Comparison of ENCODE assay signal across 14 mouse cellular contexts in the genomic region with DNA sequence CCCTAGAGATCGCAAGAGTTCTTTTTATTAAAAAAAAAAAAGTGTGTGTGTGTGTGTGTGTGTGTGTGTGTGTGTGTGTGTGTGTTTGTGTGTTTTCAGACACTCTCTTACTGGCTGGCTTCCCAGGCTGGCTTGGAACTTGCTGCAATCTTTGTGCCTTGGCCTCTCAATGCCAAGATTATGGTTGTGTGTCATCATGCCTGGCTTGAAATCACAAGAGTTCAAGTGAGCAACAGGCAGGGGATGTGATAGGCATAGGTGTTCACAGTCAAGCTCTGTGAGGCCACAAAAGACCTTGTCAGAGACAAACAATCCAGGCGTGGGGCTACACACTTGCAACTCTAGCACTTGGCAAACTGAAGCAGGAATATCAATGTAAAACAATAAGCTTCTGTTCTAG. TPM values are rescaled to one million over a fixed set of nuclear protein-coding genes. Genes with fewer than 3 reads are reported as not detected.
DNase-seq lines count a peak whose midpoint lies in the region; ATAC-seq lines count a peak whose summit lies in the region.
"Had no signal": no experiment of that assay in that cellular context is flagged by ENCODE, and none has a peak within 500 bp of the region (broad histone marks: within the 10 kb centered on the region; RNA-seq: fewer than 3 reads in every experiment).

No protein-coding gene starts in this region.

- H3K4me2 ChIP-seq in forebrain, embryonic 14.5 days (ENCODE audit: low read length), result no peak overlapping the region
- H3K4me2 ChIP-seq in forebrain, embryonic 15.5 days (replicated peaks), result no peak overlapping the region
- no peak overlapping the region for H3K4me2 ChIP-seq in heart, embryonic 14.5 days (ENCODE audit: low read length)
- H3K4me2 ChIP-seq: embryonic facial prominence, embryonic 13.5 days; stomach, embryonic 15.5 days had no signal

- no peaks in the 10 kb centered on the region for H3K9me3 ChIP-seq in forebrain, embryonic 14.5 days (replicated peaks; ENCODE audit: control insufficient read depth, low read length)
- no peaks in the 10 kb centered on the region for H3K9me3 ChIP-seq in forebrain, embryonic 15.5 days
- no peaks in the 10 kb centered on the region for H3K9me3 ChIP-seq in heart, embryonic 14.5 days (ENCODE audit: control insufficient read depth, low read length)
- H3K9me3 ChIP-seq: embryonic facial prominence, embryonic 13.5 days; stomach, embryonic 15.5 days had no signal

- DNase-seq in forebrain, embryonic 14.5 days (ENCODE audit: low spot score), result peak; percentile 60
- peak; percentile 44 for DNase-seq in ovary, postnatal 36 days (ENCODE audit: low spot score)
- no peak for DNase-seq in ovary, postnatal 10 days (ENCODE audit: low spot score)
- peak; percentile 81 for DNase-seq in skeletal muscle tissue, adult 2 months (ENCODE audit: low read depth, low spot score)
- no peak for DNase-seq in MN1 (ENCODE audit: low spot score)
- DNase-seq in thymus, postnatal 36 days, result no peak
- DNase-seq: cerebellum, adult 11 months; layer of hippocampus, postnatal 36 days had no signal

- ATAC-seq in forebrain, embryonic 14.5 days, result no peak
- ATAC-seq in forebrain, embryonic 15.5 days (replicated peaks), result no peak
- ATAC-seq in heart, embryonic 14.5 days (ENCODE audit: insufficient number of reproducible peaks, insufficient read depth, low FRiP score, low read depth), result peak; percentile 32
- ATAC-seq: CD4-positive, CD25-positive, alpha-beta regulatory T cell, adult 4 months had no signal

- H3K36me3 ChIP-seq in forebrain, embryonic 14.5 days (ENCODE audit: control insufficient read depth, insufficient read depth, low read length), result no peaks in the 10 kb centered on the region
- H3K36me3 ChIP-seq in forebrain, embryonic 15.5 days, result no peaks in the 10 kb centered on the region
- H3K36me3 ChIP-seq in heart, embryonic 14.5 days (ENCODE audit: control insufficient read depth, insufficient read depth, low read length), result no peaks in the 10 kb centered on the region
- H3K36me3 ChIP-seq: embryonic facial prominence, embryonic 13.5 days; stomach, embryonic 15.5 days had no signal

- no peak overlapping the region for H3K4me3 ChIP-seq in forebrain, embryonic 14.5 days (ENCODE audit: low read depth, low read length)
- H3K4me3 ChIP-seq in forebrain, embryonic 15.5 days, result no peak overlapping the region
- H3K4me3 ChIP-seq in heart, embryonic 14.5 days (ENCODE audit: control insufficient read depth in 1 of 2, insufficient read depth in 1 of 2, low read depth in 1 of 2, low read length in 2 of 2), result no peak overlapping the region
- H3K4me3 ChIP-seq: embryonic facial prominence, embryonic 13.5 days; stomach, embryonic 15.5 days had no signal

- no peak overlapping the region for H3K27ac ChIP-seq in forebrain, embryonic 14.5 days (ENCODE audit: low read depth, low read length)
- no peak overlapping the region for H3K27ac ChIP-seq in forebrain, embryonic 15.5 days (replicated peaks)
- no peak overlapping the region for H3K27ac ChIP-seq in heart, embryonic 14.5 days (replicated peaks in 1 of 2; ENCODE audit: control insufficient read depth in 1 of 2, insufficient read depth in 1 of 2, low read depth in 2 of 2, low read length in 2 of 2)
- H3K27ac ChIP-seq: embryonic facial prominence, embryonic 13.5 days; liver, embryonic 14.5 days; stomach, embryonic 15.5 days had no signal

- H3K27me3 ChIP-seq in forebrain, embryonic 14.5 days (replicated peaks; ENCODE audit: control insufficient read depth, insufficient read depth, low read length), result no peaks in the 10 kb centered on the region
- H3K27me3 ChIP-seq in forebrain, embryonic 15.5 days, result no peaks in the 10 kb centered on the region
- H3K27me3 ChIP-seq in heart, embryonic 14.5 days (ENCODE audit: control insufficient read depth, insufficient read depth, low read length), result no peaks in the 10 kb centered on the region
- H3K27me3 ChIP-seq: embryonic facial prominence, embryonic 13.5 days; stomach, embryonic 15.5 days had no signal

- WGBS in forebrain, embryonic 14.5 days, result 60% methylated on average over 2 of the region's 2 CpGs
- WGBS in forebrain, embryonic 15.5 days, result 47% methylated on average over 2 of the region's 2 CpGs
- 48% methylated on average over 2 of the region's 2 CpGs for WGBS in heart, embryonic 14.5 days

- H3K9ac ChIP-seq in forebrain, embryonic 14.5 days (ENCODE audit: low read length), result no peak overlapping the region
- H3K9ac ChIP-seq in forebrain, embryonic 15.5 days (replicated peaks), result no peak overlapping the region
- H3K9ac ChIP-seq in heart, embryonic 14.5 days (ENCODE audit: low read length), result no peak overlapping the region
- H3K9ac ChIP-seq: embryonic facial prominence, embryonic 13.5 days; liver, embryonic 14.5 days; stomach, embryonic 15.5 days had no signal

- no peaks in the 10 kb centered on the region for H3K4me1 ChIP-seq in forebrain, embryonic 14.5 days (ENCODE audit: control insufficient read depth, insufficient read depth, low read length)
- no peaks in the 10 kb centered on the region for H3K4me1 ChIP-seq in forebrain, embryonic 15.5 days
- no peaks in the 10 kb centered on the region for H3K4me1 ChIP-seq in heart, embryonic 14.5 days (ENCODE audit: control insufficient read depth in 2 of 2, insufficient read depth in 2 of 2, low read length in 2 of 2)
- H3K4me1 ChIP-seq: embryonic facial prominence, embryonic 13.5 days; stomach, embryonic 15.5 days had no signal

RNA-seq across cellular contexts. Expression of a gene that starts 7.1 kb away (rescaled TPM):
- polyA plus RNA-seq in forebrain, embryonic 14.5 days (2014; fragmentation: Nextera tagmentation; extraction: Ambion mirVana), result 83.3 and 87.6 TPM in 2 replicates
- polyA plus RNA-seq in forebrain, embryonic 15.5 days (2015; fragmentation: Nextera tagmentation; extraction: Ambion mirVana), result 95.8 and 96.3 TPM in 2 replicates
- polyA plus RNA-seq in heart, embryonic 14.5 days (2014; fragmentation: Nextera tagmentation; extraction: Ambion mirVana), result 33.8 and 37.0 TPM in 2 replicates
- polyA plus RNA-seq: CD4-positive, CD25-positive, alpha-beta regulatory T cell, adult 4 months had no signal

RNA-seq across cellular contexts. Expression of a gene that starts 19.9 kb away (rescaled TPM):
- 354 and 364 TPM in 2 replicates for polyA plus RNA-seq in forebrain, embryonic 14.5 days (2014; fragmentation: Nextera tagmentation; extraction: Ambion mirVana)
- polyA plus RNA-seq in forebrain, embryonic 15.5 days (2015; fragmentation: Nextera tagmentation; extraction: Ambion mirVana), result 297 and 299 TPM in 2 replicates
- 154 and 164 TPM in 2 replicates for polyA plus RNA-seq in heart, embryonic 14.5 days (2014; fragmentation: Nextera tagmentation; extraction: Ambion mirVana)

Comparison
In these comparisons a context has a peak if more than half of its experiments do, and no peak if none do; other contexts are left out.
1. DNase-seq: peak in forebrain, embryonic 14.5 days (single experiment), ovary, postnatal 36 days (single experiment) and skeletal muscle tissue, adult 2 months (single experiment); none in ovary, postnatal 10 days (single experiment), MN1 (single experiment) and thymus, postnatal 36 days (0 of 2).